Mouse (Mus musculus): Measurements from ENCODE around the gene Rps27l.
"Not testable (repeated sequence)": the region's sequence is repeated elsewhere in the genome, so short reads cannot be mapped to it uniquely, and the experiment has no call there.

Rps27l gene

DNA sequence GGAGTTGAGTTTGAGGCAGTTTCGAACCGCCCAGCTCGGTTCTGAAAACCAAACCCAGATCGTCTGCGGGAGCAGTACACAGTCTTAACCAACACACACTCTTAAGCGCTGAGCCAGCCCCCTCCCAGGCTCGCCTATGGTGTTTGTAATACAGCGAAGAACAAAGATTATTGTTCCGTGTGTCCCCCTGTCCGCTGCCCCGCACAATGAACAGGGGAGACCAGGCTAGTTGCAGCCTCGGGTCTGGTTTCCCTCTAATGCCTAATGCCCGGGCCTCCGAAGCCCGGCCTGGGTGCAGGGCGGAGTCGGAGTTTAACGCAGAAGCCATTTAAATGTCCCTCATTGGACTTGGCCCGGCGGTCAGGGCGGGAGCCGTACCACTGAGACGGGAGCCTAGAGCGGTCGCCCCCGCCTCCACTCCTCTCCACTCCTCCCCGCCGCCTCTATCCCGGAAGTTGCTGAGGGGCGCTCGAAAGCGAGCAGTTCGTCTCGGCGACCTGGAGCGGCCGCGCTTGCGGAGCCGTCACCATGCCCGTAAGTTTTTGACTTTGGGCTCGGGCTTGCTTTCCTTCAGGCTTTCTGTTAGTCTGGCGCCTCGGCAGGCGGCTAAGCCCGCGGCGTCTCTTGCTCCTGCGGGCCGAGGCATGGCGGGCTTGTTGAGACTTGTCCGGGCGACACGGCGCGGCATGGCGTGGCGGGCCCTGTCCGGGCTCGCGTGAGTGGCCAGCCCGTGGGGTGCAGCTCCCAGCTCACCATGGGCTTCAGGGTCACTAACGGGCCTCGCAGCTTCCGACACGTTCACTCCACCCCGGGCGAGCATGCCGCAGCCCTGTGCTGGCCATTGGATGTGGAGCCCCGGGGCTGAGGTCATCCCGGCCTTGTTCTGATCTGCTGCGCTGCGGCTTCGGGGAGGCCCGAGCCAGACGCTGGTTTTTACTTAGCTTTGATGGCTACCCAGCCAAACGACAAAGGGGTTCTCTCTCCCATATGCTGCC, at the start of gene Rps27l:
Gene Rps27l (plus strand): TSS at position 440 of the 995 bp plus-strand sequence.
- peak; percentile 93 to 94 for DNase-seq (ENCODE audit: low spot score in 2 of 2)

GRCm38 (mm10) chr9:66896951-66897350, 48.9 kb upstream of the Rps27l start:
- no peak for DNase-seq (ENCODE audit: low spot score in 2 of 2)

DNA sequence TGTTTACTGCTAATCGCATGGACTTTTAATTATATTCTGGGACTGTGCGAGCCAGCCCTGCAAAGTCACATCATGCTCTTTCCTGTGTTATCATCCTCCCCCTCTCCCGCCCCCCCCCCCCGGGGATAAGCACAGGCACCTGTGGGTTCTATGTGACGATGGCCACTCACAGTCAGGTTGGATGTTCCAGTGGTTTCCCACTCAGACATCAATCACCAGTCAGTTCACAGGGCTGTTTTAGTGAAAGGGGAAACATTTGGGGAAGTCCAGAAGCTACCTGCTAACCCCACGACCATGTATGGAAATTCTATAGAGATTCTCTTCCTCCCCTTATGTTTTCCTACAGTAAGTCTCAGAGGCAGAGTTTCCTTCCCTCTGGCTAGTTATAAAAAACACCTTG, 48.0 kb upstream of the Rps27l start:
- DNase-seq (ENCODE audit: low spot score in 2 of 2), result peak; percentile 56 to 61

DNA sequence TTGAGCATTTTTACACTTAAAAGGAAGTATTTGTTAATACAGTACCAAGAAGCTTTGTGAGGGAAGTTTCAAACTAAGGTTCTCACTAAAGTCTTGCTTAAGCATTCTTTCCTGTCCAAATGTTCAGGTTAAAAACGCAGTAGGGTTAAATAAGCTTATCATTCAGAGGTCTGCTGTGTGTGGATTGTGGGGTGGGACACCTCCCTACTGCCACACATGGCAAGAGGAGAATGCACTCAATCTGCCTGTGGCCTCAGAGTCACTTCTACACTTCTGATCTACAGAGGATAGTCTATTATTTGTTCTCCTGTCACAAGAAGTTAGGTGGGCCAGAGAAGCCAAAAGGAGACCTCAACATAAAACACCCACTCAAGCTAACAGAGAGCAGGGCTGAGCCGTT, 46.8 kb upstream of the Rps27l start:
- no peak for DNase-seq (ENCODE audit: low spot score in 2 of 2)

- no peak for DNase-seq (ENCODE audit: low spot score in 2 of 2)
These were observed 46.4 kb upstream of the Rps27l start for GRCm38 (mm10) chr9:66899526-66899925.

- no peak for DNase-seq (ENCODE audit: low spot score in 2 of 2)
These were observed 39.9 kb upstream of the Rps27l start for GRCm38 (mm10) chr9:66905990-66906389.

DNA sequence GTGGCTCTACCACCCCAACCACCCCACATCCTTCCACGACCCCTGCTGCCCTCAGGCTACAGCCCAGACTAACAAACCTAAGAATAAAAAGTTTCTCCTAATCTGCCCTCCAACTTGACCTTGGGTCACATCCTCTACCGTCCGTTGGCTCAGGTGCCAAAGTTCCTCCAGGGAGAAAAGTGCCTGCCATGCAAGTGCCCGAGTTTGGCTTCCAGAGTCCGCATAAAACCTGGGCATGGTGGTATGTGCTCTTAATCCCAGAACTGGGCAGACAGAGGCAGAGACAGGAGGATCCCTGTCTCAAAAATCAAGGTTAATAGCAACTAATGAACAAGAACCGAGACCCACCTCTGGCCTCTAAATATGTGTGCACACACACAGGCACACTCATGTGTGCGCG, 38.8 kb upstream of the Rps27l start:
- DNase-seq (ENCODE audit: low spot score in 2 of 2), result no peak

- DNase-seq (ENCODE audit: low spot score in 2 of 2), result no peak
These were observed 38.0 kb upstream of the Rps27l start for GRCm38 (mm10) chr9:66907746-66908397.

DNA sequence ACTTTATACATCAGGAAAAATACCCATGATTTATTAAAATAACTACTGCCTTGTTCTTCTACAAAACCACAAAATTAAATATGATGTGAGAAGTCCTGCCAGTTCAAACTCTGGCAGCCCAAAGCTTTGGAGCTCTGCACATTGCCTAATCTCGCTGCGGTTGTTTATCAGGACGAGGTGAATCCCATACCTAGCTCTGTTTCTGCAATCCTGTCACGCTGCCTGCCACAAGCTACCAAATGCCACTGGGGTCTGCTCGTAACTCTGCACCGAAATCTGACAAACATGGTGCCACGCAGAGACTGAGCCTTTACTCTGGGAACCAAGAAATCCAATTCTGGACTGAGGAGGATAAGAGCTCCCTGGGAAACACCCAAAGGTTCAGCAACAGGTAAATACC, 36.0 kb upstream of the Rps27l start:
- no peak for DNase-seq (ENCODE audit: low spot score in 2 of 2)

DNA sequence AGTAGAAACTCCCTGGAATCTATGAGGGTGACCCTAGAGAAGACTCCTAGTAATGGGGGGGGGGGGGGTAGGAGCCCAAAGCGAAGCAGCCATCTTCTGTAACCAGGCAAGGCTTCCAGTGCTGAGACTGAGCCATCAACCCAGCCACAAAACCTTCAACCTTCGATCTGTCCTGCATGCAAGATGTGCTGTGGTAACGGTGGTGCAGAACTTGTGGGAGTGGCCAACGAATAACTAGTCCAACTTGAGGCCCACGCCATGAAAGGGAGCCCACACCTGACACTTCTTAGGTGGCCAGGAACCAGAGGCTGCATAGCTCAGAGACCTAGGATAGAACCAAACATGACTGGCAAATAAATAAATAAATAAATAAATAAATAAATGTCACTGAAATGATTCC, 35.2 kb upstream of the Rps27l start:
- no peak for DNase-seq (ENCODE audit: low spot score in 2 of 2)

DNA sequence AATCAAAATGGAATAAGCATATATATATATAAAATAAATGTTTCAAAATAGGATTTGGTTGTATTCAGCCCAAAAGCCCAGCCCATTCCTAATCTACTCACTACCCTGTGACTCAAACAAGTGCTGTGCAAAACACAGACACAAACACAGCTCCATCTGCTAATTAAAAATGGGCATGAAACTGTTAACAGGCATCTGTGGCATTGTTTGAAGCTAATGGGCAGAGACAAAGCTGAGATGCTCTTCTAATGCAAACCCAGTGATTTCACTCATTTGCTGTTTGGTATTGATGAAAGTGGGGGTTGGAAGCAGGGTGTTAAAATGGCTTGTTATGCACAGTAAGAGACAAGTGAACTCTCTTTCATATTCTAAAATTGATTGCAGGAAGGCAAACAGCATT, 33.6 kb upstream of the Rps27l start:
- DNase-seq (ENCODE audit: low spot score in 2 of 2), result no peak

DNA sequence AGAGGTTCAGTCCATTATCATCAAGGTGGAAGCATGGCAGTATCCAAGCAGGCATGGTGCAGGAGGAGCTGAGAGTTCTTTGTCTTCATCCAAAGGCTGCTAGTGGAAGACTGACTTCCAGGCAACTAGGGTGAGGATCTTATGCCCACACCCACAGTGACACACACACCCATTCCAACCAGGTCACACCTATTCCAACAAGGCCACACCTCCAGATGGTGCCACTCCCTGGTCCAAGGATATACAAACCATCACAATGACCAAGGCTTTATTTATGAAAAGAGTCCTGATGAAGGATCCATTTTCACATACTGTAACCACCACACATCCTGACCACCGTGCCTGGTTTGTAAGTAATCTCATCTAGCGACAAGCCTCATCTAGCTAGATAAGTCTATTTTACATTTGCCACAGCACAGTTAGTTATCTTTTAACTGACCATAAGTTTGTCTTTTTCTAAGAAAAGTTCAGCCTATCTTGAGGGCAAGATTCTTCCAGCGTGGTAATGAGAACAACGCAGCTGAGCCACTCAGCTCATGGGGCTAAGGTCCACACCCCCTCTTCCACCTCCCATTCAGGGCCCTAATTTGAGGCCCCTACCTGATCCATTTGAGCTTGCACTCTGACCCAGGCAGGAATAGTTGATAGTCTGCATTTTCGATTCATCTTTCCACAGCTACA, 32.5 kb upstream of the Rps27l start:
- not testable (repeated sequence) for DNase-seq (ENCODE audit: low spot score in 2 of 2)

- DNase-seq (ENCODE audit: low spot score in 2 of 2), result no peak
These were observed 31.3 kb upstream of the Rps27l start for GRCm38 (mm10) chr9:66914540-66914939.

- DNase-seq (ENCODE audit: low spot score in 2 of 2), result peak in 1 of 2 experiments; percentile 45
These were observed 30.5 kb upstream of the Rps27l start for GRCm38 (mm10) chr9:66915401-66915800.

GRCm38 (mm10) chr9:66915869-66916785, 29.8 kb upstream of the Rps27l start:
- DNase-seq (ENCODE audit: low spot score in 2 of 2), result peak; percentile 67 to 83

DNA sequence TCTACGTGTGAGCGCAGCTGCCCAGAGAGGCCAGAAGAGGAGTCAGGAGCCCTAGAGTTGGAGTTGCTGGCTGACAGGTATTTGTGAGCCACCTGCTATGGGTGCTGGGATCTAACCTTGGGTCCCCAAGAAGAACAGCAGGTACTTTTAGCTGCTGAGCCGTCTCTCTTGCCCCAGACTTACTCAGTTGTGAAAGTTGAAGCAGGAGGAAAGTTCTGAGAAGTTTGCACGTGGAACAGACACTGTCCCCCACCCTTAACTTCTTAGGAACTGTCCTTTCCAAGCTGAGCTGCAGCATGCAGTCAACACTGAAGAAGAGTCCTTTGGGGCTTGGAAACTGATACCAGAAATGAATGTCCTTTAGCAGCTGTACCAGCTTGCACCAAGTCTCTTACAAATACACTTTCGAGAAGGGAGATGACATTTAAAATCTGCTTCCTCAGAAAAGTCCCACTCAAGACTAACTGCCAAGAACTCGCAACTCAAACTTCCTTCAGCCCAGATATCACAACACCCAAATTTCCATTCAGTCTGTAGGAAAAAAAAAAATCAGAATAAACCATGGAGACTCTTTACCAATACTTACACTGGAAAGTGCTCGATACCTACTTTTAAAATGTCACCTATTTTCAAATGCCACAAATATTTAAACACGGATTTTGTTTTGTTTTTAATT, 28.5 kb upstream of the Rps27l start:
- DNase-seq (ENCODE audit: low spot score in 2 of 2), result no peak

DNA sequence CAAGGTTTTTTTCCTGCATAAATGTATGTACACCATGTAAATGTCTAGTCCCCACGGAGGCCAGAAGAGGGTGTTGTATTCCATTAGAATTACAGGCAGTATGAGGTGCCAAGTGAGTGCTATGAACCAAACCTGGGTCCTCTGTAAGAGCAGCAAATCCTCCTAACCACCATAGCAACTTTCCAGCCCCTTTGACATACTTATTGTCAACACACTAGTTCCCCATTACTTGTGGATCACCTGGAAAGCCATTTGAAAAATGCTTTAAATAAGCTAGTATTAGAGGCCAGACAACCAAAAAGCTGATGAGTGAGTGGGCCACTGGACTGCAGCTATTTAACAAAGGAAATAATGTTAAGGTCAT, 28.0 kb upstream of the Rps27l start:
- DNase-seq (ENCODE audit: low spot score in 2 of 2), result no peak

DNA sequence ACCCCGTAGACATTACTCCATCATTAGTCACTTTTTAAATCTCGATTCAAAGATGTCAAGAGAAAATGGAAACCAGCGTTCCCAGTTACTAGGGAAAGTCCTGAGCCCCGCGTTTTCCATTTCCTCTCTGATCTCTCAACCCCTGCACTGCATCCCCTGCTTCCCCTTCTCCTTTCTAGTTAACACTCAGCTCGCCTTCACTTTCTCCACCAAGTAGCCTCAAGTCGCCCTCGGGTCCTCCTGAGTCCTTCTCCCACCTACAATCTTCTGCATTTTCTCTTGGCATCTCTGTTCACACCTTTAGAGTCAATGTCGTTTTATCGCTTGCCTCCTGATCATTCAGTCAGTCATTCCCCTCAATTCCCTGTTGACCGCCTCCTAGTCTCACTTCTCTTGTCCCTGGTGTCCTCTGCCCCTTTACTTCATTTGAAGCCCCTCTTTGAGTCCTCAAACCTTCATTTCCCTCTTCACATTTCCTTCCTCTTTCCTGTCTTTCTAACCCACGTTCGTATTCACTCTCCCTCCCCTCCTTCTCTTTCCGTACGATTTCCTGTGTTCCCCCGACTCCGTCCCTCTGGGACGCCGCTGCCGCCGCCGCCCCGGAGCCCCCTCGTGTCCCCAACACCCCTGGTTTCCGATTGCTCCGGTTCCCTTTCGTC, 27.1 kb upstream of the Rps27l start:
- no peak for DNase-seq (ENCODE audit: low spot score in 2 of 2)

DNA sequence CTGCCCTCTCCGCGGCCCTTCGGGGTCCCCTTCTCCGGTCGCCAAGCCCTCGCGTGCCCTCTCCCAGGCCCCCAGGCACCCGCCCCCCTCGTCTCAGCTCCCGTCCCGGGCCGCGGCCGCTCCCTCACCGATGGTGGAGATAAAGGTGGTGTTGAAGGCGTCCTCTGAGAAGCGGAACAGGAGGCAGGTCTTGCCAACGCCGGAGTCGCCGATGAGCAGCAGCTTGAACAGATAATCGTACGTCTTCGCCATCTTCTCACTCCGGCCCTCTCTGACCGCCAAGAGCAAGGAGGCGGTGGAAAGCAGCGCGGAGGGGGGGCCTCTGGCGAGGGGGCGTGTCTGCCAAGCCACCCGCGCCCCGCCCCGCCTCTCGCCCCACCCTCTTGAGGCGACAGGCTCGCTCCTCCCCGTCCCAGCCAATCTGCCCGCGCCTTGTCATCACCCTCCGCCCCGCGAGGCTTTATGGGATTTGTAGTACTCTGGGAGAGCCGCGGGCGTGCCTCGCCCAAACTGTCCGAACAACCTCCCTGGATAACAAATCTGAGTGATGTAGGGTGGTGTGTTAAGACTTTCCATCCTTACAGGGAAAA, 26.4 kb upstream of the Rps27l start, which contains the start of gene Rab8b:
Gene Rab8b (minus strand): TSS at position 306 of the 590 bp plus-strand sequence.
- peak; percentile 94 to 96 for DNase-seq (ENCODE audit: low spot score in 2 of 2)

- no peak for DNase-seq (ENCODE audit: low spot score in 2 of 2)
These were observed 25.9 kb upstream of the Rps27l start for GRCm38 (mm10) chr9:66919981-66920380.
